Mouse (Mus musculus): ENCODE measurements around the gene Vtcn1.
A peak's percentile ranks its signal among the peaks of the same experiment; 100 is the strongest.

Vtcn1 gene

DNA sequence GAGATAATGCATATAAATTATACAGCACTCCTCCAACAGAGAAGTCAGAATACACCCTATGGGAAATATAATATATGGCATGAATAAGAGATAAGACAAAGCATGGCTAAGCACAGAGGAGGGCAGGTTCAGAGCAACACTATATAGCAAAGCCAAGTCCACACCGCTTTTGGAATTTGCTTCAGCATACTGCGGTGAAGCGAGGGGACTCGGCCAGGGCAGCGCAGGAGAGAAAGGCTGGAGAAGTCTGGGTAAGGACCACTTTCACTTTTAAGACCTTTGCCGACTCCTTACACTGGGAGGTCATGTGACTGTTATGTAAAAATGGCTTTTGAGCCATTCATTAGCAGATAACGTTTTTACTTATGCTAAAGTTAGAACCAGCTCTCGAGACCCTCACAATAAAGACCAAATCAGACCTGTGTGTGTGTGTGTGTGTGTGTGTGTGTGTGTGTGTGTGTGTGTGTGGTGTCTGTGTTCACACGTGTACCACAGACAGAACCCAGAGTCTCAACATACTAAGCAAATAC is 95.4 kb downstream of the Vtcn1 start:
- no peak for DNase-seq (ENCODE audit: low read depth, low spot score)

- DNase-seq (ENCODE audit: low read depth, low spot score) = peak; percentile 99
Measured at GRCm38 (mm10) chr3:100921825-100922505, 96.7 kb downstream of the Vtcn1 start, which contains the start of gene Trim45. TSS of gene Trim45 (plus strand) at chr3:100922202.

GRCm38 (mm10) chr3:100922506-100923375 is 97.5 kb downstream of the Vtcn1 start:
- no peak for DNase-seq (ENCODE audit: low read depth, low spot score)

DNA sequence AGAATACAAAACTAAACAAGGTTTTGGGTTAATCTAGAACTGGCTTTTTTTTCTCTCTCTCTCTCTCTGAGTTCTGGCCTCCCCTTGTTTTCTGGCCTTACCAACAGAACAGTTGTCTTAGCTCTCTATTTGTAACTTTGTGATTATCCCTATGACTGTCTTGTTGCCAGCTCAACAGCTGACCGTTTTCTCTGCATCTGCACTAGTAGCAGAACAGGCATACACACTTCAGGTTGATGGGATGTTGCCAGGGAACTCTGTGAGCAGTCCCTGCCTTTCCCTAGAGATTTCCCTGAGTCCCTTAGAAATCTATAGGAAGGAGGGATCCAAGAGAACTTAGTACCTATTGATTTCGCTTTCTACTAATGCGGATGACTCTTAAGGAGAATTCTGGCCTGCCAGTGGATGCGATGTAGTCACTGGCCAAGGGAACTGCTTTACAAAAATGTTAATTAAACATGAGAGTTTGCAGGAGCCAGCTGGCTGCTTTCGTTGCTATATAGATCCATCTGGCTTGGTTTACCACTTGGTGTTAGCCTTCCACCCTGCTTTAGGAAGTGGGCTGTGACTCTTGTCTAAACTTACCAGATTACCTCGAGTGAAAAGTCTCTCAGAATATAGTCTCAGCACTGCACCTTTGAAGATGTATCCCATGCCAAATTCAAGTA is 98.9 kb downstream of the Vtcn1 start:
- no peak for DNase-seq (ENCODE audit: low read depth, low spot score)

- no peak for DNase-seq (ENCODE audit: low read depth, low spot score)
Measured at GRCm38 (mm10) chr3:100925176-100925575, 99.9 kb downstream of the Vtcn1 start.

DNA sequence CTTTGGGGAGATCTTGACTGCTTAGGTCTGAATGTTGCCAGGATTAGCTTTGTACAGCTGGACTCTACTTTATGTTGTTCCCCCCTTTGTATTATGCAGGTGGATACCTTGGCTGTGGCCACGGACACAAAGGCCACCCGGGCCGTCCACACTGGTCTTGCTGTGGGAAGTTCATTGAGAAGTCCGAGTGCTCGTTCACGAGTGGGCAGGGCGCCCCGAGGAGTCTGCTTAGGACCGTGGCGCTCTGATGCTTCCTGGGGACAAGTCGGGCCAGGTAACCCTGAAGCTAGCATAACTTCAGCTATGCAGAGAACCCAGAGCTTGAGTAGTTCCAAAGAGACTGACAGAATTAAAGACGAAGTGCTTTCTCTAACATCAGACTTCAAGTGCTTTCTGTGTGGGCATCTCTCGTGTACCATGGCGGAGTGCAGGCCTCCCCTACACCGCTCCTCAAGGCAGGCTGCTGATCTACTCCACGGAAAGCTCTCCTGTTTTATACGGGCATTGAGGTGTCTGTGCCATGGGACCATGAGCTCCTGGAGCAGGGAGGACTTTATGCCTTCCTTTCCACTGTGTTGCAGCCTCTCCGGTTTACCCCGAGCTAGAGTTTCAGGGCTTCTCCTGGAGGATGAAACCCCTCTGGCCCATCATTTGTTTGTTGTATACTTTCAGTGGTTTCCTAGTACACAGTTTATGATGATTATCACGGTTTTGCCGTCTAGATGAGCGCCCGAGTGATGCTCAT is 106.2 kb downstream of the Vtcn1 start:
- no peak for DNase-seq (ENCODE audit: low read depth, low spot score)

DNA sequence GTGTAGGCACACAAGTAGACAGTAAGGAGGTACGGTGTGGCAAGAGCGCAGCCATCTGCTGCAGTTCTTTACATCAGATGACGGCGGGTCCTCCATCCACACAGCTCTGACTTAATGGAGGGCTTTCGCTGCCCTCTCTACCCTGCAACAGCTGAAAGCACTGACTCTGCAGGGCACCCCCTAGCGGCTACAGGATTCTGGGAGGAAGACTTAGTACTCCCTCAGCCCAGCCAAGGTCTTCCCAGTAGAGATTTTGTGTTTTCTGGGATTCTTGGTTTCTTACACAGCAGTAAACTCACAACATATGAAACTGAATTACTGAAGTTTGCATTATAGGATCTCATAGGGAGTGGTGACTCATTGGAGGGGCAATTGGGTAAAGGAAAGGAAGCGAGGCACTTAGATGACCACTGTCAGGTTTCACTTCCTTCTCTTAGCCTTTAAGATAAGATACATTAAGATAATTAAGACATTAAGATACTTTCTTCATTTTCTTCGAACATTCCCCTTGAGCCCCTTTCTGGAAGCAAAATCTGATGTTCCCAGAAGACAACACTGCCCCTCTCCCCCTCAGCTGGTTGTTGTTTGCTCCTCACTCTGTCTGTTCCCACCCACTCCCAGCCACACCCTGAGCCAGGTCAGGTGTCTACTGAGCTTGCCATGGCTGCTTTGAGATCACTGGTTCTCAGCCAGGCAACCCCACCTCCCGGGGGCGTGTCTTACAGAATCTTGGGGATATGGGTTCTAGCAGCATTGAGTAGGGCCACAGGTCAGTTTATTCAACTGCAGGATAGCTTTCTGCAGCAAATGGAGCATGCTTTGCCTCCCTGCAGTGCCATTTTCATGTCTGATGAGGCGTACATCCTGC is 107.1 kb downstream of the Vtcn1 start:
- peak; percentile 88 for DNase-seq (ENCODE audit: low read depth, low spot score)

DNA sequence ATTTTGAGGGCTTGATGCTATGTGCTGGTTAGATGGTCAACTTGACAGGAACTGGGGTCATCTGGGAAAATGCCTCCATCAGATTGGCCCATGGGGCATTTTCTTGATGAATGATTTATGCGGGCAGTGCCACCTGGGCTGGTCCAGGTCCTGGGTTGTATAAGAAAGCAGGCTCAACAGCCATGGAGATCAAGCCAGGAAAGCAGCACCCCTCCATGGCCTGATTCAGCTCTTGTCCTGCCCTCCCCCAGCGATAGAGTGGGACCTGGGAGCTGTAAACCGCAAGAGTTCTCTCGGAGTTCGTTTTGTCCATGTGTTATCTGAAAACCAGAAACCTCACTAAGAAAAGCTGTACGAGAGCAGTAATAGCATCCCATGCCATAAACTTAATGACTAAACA is 110.3 kb downstream of the Vtcn1 start:
- DNase-seq (ENCODE audit: low read depth, low spot score) = no peak

DNA sequence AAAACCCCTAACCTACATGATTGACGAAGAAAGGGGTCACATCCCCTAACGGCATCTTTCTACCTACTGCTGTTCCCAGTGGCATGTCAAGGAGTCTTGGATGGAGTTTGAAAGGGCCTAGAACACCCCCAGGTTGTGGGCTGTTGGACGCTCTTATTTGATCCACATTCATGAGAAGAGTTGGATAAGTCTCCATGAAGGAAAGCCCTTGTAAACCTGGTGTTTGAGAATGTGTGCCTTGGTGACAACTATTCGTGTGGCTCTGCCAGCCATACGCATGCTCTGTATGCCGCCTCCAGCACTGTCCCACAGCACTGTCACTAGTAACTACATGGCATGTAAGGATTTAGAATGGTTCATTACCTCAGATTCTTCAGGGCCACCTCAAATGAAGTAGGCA is 110.9 kb downstream of the Vtcn1 start:
- DNase-seq (ENCODE audit: low read depth, low spot score) = no peak

GRCm38 (mm10) chr3:100938211-100938610 is 113.0 kb downstream of the Vtcn1 start:
- DNase-seq (ENCODE audit: low read depth, low spot score) = no peak

DNA sequence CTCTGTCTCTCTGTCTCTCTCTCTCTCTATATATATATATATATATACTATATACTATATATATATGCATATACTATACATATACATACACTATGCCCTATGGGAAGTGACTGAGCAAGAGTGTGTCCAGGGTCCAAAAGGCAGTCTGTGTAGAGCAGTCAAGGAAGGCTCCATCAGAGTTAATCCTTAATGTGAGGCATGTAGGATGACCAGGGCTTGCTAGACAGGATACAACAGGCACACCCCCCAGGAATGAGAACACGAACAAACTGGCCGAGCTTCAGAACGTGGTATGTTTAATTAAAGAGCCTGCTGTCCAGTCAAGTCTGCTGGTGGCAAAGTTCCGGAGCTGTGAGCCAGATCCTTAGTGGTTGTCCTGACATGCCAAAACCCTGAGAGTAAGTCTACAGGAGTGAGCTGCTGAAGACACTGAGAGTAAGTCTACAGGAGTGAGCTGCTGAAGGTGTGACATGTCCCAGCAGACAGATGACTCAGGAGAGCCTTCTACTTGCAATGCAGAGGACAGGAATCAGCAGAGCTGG is 115.3 kb downstream of the Vtcn1 start:
- no peak for DNase-seq (ENCODE audit: low read depth, low spot score)
